Mouse (Mus musculus): ENCODE data around the gene Hmga1. TPM values are rescaled to one million over a fixed set of nuclear protein-coding genes. Genes with fewer than 3 reads are reported as not detected.

Hmga1 gene
- polyA plus RNA-seq, 1 experiment from 2014 or later: 541 TPM

- Histone ChIP-seq H3K27ac (no peak overlapping the region), H3K9me3 (peaks cover under 1% of the 10 kb centered on the region; the same call in 1 of the 2 replicates), H3K4me3 (no peak overlapping the region), H3K36me3 (peaks cover 38% of the 10 kb centered on the region), H3K27me3 (ENCODE audit: insufficient read depth, poor library complexity, severe bottlenecking) (no peaks in the 10 kb centered on the region), H3K4me1 (replicated peaks) (peaks cover 30% of the 10 kb centered on the region)
- WGBS: 76% methylated on average over 3 of the region's 3 CpGs
- no peak for DNase-seq (ENCODE audit: low spot score)
Measured at GRCm38 (mm10) chr17:27611519-27611884, 55.2 kb downstream of the Hmga1 start.

- WGBS: 79% methylated on average over 5 of the region's 5 CpGs
- DNase-seq (ENCODE audit: low spot score): no peak
- H3K36me3 ChIP-seq: peaks cover 43% of the 10 kb centered on the region
- H3K4me1 ChIP-seq (replicated peaks): peaks cover 30% of the 10 kb centered on the region
- H3K27ac ChIP-seq: no peak overlapping the region
- H3K27me3 ChIP-seq (ENCODE audit: insufficient read depth, poor library complexity, severe bottlenecking): no peaks in the 10 kb centered on the region
- H3K4me3 ChIP-seq: no peak overlapping the region
- peaks cover 5% of the 10 kb centered on the region; the same call in 1 of the 2 replicates for H3K9me3 ChIP-seq
Measured at GRCm38 (mm10) chr17:27611994-27612393, 55.7 kb downstream of the Hmga1 start.

- no peak overlapping the region for H3K4me3 ChIP-seq
- H3K27ac ChIP-seq: no peak overlapping the region
- H3K9me3 ChIP-seq: peaks cover 16% of the 10 kb centered on the region
- DNase-seq (ENCODE audit: low spot score): no peak
- WGBS: 84% methylated on average over 4 of the region's 4 CpGs
- peaks cover 47% of the 10 kb centered on the region for H3K36me3 ChIP-seq
- no peaks in the 10 kb centered on the region for H3K27me3 ChIP-seq (ENCODE audit: insufficient read depth, poor library complexity, severe bottlenecking)
- peaks cover 30% of the 10 kb centered on the region for H3K4me1 ChIP-seq (replicated peaks)
Measured at GRCm38 (mm10) chr17:27613016-27613415, 56.7 kb downstream of the Hmga1 start.

Other genes starting within 250 kb of the Hmga1 start
- gene Grm4, start 35.1 kb upstream of the Hmga1 start, polyA plus RNA-seq (2016; fragmentation: Nextera tagmentation; extraction: Ambion mirVana): 2.2 and 4.2 TPM in 2 replicates
- 19.1 and 23.9 TPM in 2 replicates for gene AI413582, start 9.3 kb downstream of the Hmga1 start, polyA plus RNA-seq (2016; fragmentation: Nextera tagmentation; extraction: Ambion mirVana)
- 90.6 and 145 TPM in 2 replicates for gene Nudt3, start 67.0 kb downstream of the Hmga1 start, polyA plus RNA-seq (2016; fragmentation: Nextera tagmentation; extraction: Ambion mirVana)
- 0.86 TPM in 1 of 2 replicates, not detected in the other for gene RPS10-NUDT3, start 78.7 kb downstream of the Hmga1 start, polyA plus RNA-seq (2016; fragmentation: Nextera tagmentation; extraction: Ambion mirVana)
- gene Rps10, start 80.2 kb downstream of the Hmga1 start, polyA plus RNA-seq (2016; fragmentation: Nextera tagmentation; extraction: Ambion mirVana): 827 and 832 TPM in 2 replicates
- gene Pacsin1, start 99.0 kb downstream of the Hmga1 start, polyA plus RNA-seq (2016; fragmentation: Nextera tagmentation; extraction: Ambion mirVana): 3.4 and 3.6 TPM in 2 replicates
- 0.13 and 0.31 TPM in 2 replicates for gene Spdef, start 172.5 kb downstream of the Hmga1 start, polyA plus RNA-seq (2016; fragmentation: Nextera tagmentation; extraction: Ambion mirVana)